Mouse (Mus musculus): ENCODE results near the gene Pxmp4.
A peak's percentile ranks its signal among the peaks of the same experiment; 100 is the strongest.

Pxmp4 gene

GRCm38 (mm10) chr2:154572996-154573395 is 30.5 kb downstream of the Pxmp4 start:
- DNase-seq (ENCODE audit: low read depth) = no peak

GRCm38 (mm10) chr2:154571976-154572375 is 31.5 kb downstream of the Pxmp4 start:
- no peak for DNase-seq (ENCODE audit: low read depth)

- DNase-seq (ENCODE audit: low read depth) = no peak
Observed at GRCm38 (mm10) chr2:154571266-154571665, 32.2 kb downstream of the Pxmp4 start.

- no peak for DNase-seq (ENCODE audit: low read depth)
Observed at GRCm38 (mm10) chr2:154570666-154571065, 32.8 kb downstream of the Pxmp4 start.

- DNase-seq (ENCODE audit: low read depth) = peak; percentile 82
Observed at GRCm38 (mm10) chr2:154569836-154570286, 33.6 kb downstream of the Pxmp4 start, which contains the start of gene E2f1. Gene E2f1, minus strand, starts transcription at chr2:154569892.

- no peak for DNase-seq (ENCODE audit: low read depth)
Observed at GRCm38 (mm10) chr2:154569071-154569748, 34.3 kb downstream of the Pxmp4 start.

- no peak for DNase-seq (ENCODE audit: low read depth)
Observed at GRCm38 (mm10) chr2:154568329-154569070, 35.0 kb downstream of the Pxmp4 start.

- no peak for DNase-seq (ENCODE audit: low read depth)
Observed at GRCm38 (mm10) chr2:154567766-154568165, 35.7 kb downstream of the Pxmp4 start.

GRCm38 (mm10) chr2:154566641-154567040 is 36.9 kb downstream of the Pxmp4 start:
- DNase-seq (ENCODE audit: low read depth) = no peak

- no peak for DNase-seq (ENCODE audit: low read depth)
Observed at GRCm38 (mm10) chr2:154565562-154565961, 37.9 kb downstream of the Pxmp4 start.

GRCm38 (mm10) chr2:154563612-154564170 is 39.8 kb downstream of the Pxmp4 start:
- DNase-seq (ENCODE audit: low read depth) = no peak

- no peak for DNase-seq (ENCODE audit: low read depth)
Observed at GRCm38 (mm10) chr2:154558264-154559039, 45.1 kb downstream of the Pxmp4 start, which contains the start of gene Necab3. Gene Necab3, minus strand, starts transcription at chr2:154558890.

- no peak for DNase-seq (ENCODE audit: low read depth)
Observed at GRCm38 (mm10) chr2:154557184-154557832, 46.2 kb downstream of the Pxmp4 start.

GRCm38 (mm10) chr2:154555235-154555634 is 48.3 kb downstream of the Pxmp4 start:
- DNase-seq (ENCODE audit: low read depth) = no peak

- no peak for DNase-seq (ENCODE audit: low read depth)
Observed at GRCm38 (mm10) chr2:154552424-154552907, 51.0 kb downstream of the Pxmp4 start.

GRCm38 (mm10) chr2:154551927-154552326 is 51.6 kb downstream of the Pxmp4 start:
- DNase-seq (ENCODE audit: low read depth) = no peak

- DNase-seq (ENCODE audit: low read depth) = no peak
Observed at GRCm38 (mm10) chr2:154551476-154551875, 52.0 kb downstream of the Pxmp4 start, which contains the start of gene Actl10. Gene Actl10, plus strand, starts transcription at chr2:154551776.

- DNase-seq (ENCODE audit: low read depth) = no peak
Observed at GRCm38 (mm10) chr2:154550937-154551336, 52.6 kb downstream of the Pxmp4 start.

GRCm38 (mm10) chr2:154549886-154550189 is 53.7 kb downstream of the Pxmp4 start:
- DNase-seq (ENCODE audit: low read depth) = no peak

GRCm38 (mm10) chr2:154549127-154549885 is 54.2 kb downstream of the Pxmp4 start:
- DNase-seq (ENCODE audit: low read depth) = no peak

GRCm38 (mm10) chr2:154548688-154549087 is 54.8 kb downstream of the Pxmp4 start:
- no peak for DNase-seq (ENCODE audit: low read depth)
